Mouse (Mus musculus) testis, adult 2 months (tissue): ENCODE results near the gene Pcbd2. TPM values are rescaled to one million over a fixed set of nuclear protein-coding genes. Genes with fewer than 3 reads are reported as not detected.

Experiments
- H3K27ac ChIP-seq: fragments of 200-500 bp; 2 replicates; pipeline ENCODE4 v1.5.1; 2012; ENCODE audit warnings: low read depth, low read length; ENCODE audit not compliant: control insufficient read depth, insufficient read depth
- H3K27me3 ChIP-seq: fragments of 200-500 bp; 2 replicates; pipeline ENCODE4 v1.6.1; 2012; ENCODE audit warnings: mild to moderate bottlenecking, low read length, moderate library complexity; ENCODE audit not compliant: control insufficient read depth, insufficient read depth
- H3K36me3 ChIP-seq: fragments of 200-500 bp; 2 replicates; pipeline ENCODE4 v1.6.1; 2012; ENCODE audit warnings: mild to moderate bottlenecking, low read length; ENCODE audit not compliant: control insufficient read depth, insufficient read depth
- H3K4me1 ChIP-seq: fragments of 200-500 bp; 2 replicates; pipeline ENCODE4 v1.6.1; 2012; ENCODE audit warnings: low read length; ENCODE audit not compliant: control insufficient read depth, insufficient read depth
- H3K4me3 ChIP-seq: fragments of 200-500 bp; 2 replicates; pipeline ENCODE4 v1.5.1; 2012; ENCODE audit warnings: low read depth, mild to moderate bottlenecking, low read length, moderate library complexity, mixed read lengths; ENCODE audit not compliant: control insufficient read depth
- CTCF ChIP-seq: fragments of 200-500 bp; IDR thresholded peaks from 2 replicates; pipeline ENCODE4 v1.5.1; 2012; ENCODE audit warnings: low read depth, mild to moderate bottlenecking, inconsistent platforms, low read length, moderate library complexity; ENCODE audit not compliant: control insufficient read depth, insufficient read depth, insufficient replicate concordance
- POLR2A ChIP-seq: fragments of 200-500 bp; IDR thresholded peaks from 2 replicates; pipeline ENCODE4 v1.6.1; 2012; ENCODE audit warnings: low read depth, mild to moderate bottlenecking, inconsistent platforms, low read length, moderate library complexity; ENCODE audit not compliant: control insufficient read depth
- polyA plus RNA-seq: library from polyadenylated mRNA; depleted of rRNA; stranded (reverse); fragments of >200 nt; gene quantifications from 2 replicates; pipeline ENCODE4 v1.2.3, GENCODE M21; 2012; rRNA removed

Pcbd2 gene
- 4.8 and 6.3 TPM in 2 replicates for polyA plus RNA-seq

DNA sequence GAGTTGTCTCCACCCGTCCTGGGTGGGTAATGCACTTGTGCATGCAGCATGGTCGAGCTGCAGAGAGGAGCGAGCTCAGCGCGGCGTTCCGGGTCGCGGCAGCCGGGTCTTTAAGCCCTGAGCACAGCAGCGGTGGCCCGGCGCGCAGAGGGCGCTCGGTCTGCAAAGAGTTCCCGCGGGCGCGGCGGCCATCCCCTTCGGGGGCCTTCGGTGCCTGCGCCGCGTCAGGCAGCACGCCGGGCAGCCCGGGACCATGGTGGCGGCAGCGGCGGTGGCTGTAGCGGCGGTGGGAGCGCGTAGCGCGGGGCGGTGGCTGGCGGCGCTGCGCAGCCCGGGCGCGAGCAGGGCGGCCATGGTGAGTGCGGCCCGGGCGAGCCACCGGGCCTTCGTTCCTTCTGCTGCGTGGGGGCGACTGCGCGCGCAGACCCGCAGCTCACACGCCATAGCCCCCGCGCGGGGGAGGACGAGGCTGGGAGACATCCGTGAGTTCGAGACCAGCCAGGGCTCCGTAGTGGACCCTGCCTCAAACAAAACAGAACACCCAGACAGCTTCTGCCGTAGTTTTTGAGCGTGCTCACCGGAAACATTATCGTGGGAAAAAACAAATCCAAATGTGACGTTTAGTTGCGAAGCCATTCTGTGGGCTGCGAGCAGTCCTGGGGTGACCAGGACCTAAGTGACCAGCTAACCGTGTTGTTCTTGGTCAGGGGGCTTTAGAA lies at the start of gene Pcbd2:
Pcbd2 (plus strand) TSS at position 249 of the 719 bp plus-strand sequence.
- peaks cover 3% of the 10 kb centered on the region; the same call in 1 of the 2 replicates for H3K4me1 ChIP-seq
- H3K36me3 ChIP-seq = no peaks in the 10 kb centered on the region
- H3K4me3 ChIP-seq = peak within 1 kb of the TSS; percentile 90
- H3K27me3 ChIP-seq = no peaks in the 10 kb centered on the region
- TF ChIP-seq CTCF (no peak), POLR2A (no peak)
- peak within 1 kb of the TSS; percentile 80 for H3K27ac ChIP-seq

DNA sequence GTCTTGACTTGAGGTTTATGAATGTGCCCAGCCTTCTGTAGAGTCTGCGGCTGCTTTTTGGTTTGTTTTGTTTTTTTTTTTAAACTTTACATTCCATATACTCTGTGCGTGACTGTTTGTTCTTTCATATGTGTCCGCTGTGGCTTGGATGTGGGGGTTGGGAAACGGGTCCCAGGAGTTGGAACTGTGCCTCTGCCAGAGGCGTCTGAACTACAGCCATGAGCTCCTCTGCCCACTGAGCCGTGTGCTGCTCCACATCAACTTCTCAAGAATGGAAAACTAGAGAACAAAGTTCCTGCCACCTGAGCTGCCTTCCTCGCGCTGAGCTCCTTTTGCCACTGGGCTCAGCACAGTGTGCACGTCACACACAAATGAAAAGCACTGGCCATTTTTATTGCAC lies 45.0 kb upstream of the Pcbd2 start:
- H3K27me3 ChIP-seq = no peaks in the 10 kb centered on the region
- H3K27ac ChIP-seq = no peak overlapping the region
- H3K4me1 ChIP-seq = no peaks in the 10 kb centered on the region
- no peak overlapping the region for H3K4me3 ChIP-seq
- peaks cover 2% of the 10 kb centered on the region; the same call in 1 of the 2 replicates for H3K36me3 ChIP-seq
- TF ChIP-seq POLR2A = no peak
- no peak for TF ChIP-seq CTCF

DNA sequence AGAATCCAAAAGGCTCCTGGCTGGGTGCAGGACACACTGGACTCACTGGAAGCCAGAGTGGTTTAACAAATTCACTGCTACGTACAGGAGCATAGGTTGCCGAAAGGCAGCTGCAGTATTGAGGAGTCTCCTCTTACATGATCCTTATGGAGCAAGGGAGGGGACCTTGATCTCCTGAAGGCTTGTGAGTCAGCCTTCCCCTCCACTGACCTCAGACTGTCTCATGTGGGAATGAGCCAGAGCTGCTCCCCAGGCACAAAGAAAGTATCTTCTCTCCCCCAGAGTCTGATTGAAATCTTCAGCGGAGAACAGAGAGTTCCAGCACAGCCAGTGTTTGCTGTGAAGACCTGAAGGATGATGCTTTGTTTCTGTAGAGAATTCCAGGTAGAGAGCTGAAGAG lies 43.6 kb upstream of the Pcbd2 start:
- H3K36me3 ChIP-seq = peaks cover 2% of the 10 kb centered on the region; the same call in 1 of the 2 replicates
- H3K27ac ChIP-seq = 0 out of 2 replicates have a peak overlapping the region, but pooled peaks have one; percentile 39
- TF ChIP-seq CTCF (no peak), POLR2A (no peak)
- H3K4me1 ChIP-seq = peaks cover 3% of the 10 kb centered on the region
- H3K27me3 ChIP-seq = no peaks in the 10 kb centered on the region
- H3K4me3 ChIP-seq = no peak overlapping the region

DNA sequence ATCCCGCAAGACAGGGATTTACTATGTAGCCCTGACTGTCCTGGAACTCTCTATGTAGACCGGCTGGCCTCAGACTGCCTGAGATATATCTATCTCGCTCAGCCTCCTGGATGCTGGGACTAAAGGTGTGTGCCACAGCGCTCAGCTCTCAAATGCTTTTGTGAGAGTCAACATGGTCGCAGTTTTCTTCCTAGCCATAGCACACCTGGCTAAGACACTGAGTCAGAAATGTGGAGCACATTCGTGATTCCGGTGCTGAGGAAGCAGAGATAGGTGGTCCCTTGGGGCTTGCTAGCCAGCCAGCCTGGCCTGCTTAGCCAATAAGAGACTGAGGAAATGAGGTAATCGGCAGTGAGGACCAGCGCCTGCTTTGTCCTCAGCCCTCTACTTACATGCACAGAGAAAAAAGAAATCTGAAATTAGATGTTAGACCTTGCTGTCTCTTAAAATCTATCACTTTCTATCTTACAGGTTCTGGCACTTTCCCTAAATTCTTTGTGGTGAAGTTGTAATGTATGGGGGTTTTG lies 41.0 kb upstream of the Pcbd2 start:
- H3K27ac ChIP-seq = no peak overlapping the region
- no peaks in the 10 kb centered on the region for H3K27me3 ChIP-seq
- H3K4me1 ChIP-seq = peaks cover 3% of the 10 kb centered on the region
- TF ChIP-seq CTCF (no peak), POLR2A (no peak)
- H3K4me3 ChIP-seq = no peak overlapping the region
- no peaks in the 10 kb centered on the region for H3K36me3 ChIP-seq

DNA sequence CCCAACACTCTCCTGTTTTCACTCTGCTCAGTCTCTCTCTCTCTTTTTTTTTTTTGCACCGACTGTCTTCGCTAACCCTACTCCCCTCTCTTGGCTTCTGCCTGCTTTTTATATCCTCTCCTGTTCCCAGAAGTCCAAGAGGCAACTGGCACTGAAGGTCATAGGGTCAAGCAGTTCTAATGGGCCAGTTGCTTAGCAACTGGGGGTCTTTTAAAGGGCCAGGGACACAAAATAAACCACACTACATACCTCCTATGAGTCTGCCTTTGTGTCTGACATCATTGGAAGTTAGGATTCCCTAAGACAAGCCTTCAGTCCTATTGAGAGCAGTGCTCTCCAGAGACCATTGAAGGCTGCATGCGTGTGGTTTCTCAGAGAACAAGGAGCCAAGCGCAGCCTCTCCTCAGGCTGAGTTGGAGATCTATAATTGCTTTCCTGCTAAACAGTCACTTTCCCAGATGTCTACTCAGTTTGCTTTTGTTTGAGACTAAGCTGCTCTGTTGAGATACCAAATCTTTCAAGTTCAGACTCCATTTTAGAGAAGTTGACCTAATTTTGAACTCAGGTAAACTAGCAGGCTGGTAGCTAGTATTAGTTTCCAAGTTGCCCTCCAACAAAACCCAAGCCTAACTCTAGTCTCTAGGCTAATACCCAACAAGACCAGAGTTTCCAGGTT lies 39.1 kb upstream of the Pcbd2 start:
- TF ChIP-seq POLR2A (no peak), CTCF (no peak)
- peaks cover 3% of the 10 kb centered on the region for H3K4me1 ChIP-seq
- H3K27me3 ChIP-seq = no peaks in the 10 kb centered on the region
- H3K27ac ChIP-seq = peak overlapping the region; percentile 19
- H3K36me3 ChIP-seq = no peaks in the 10 kb centered on the region
- H3K4me3 ChIP-seq = peak overlapping the region; percentile 14; the same call in 1 of the 2 replicates

DNA sequence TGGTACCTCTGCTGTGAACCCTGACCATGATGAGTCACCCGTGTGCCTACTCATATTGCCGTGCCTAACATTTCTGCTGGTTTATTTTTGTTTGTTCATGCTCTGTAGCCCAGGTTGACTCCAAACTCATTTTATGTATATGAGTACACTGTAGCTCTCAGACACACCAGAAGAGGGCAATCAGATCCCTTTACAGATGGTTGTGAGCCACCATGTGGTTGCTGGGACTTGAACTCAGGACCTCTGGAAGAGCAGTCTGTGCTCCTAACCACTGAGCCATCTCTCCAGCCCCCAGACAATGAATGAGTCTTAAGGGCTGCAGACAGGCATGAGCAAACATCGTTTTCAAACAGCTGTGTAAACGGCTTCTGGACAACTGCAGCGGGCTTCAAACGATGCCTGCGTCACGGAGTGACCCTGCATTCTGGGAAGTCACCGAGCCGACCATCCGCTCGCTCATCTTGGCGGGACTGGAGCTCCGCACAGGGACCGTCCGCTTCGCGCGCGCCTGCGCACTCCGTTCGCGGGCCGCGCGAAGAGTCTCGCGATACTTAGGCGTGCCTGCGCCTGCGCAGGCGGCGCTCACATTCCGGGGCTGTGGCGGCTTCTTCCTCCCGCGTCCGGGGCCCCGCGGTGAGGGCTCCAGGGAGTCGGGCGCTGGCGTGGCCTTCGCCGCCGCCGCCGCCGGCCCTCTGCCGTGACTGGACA lies 34.5 kb upstream of the Pcbd2 start, which contains the start of gene B230219D22Rik:
B230219D22Rik (plus strand) TSS at position 590 of the 708 bp plus-strand sequence.
- peak within 1 kb of the TSS; percentile 90 for H3K27ac ChIP-seq
- H3K36me3 ChIP-seq = no peaks in the 10 kb centered on the region
- H3K4me3 ChIP-seq = peak within 1 kb of the TSS; percentile 94
- H3K4me1 ChIP-seq = peaks cover 4% of the 10 kb centered on the region; the same call in 1 of the 2 replicates
- H3K27me3 ChIP-seq = no peaks in the 10 kb centered on the region
- TF ChIP-seq CTCF = no peak
- peak; percentile 94 for TF ChIP-seq POLR2A
